Mouse (Mus musculus): ENCODE data around the gene Cd274.
"Not testable (repeated sequence)": the region's sequence is repeated elsewhere in the genome, so short reads cannot be mapped to it uniquely, and the experiment has no call there.

Gene Cd274

DNA sequence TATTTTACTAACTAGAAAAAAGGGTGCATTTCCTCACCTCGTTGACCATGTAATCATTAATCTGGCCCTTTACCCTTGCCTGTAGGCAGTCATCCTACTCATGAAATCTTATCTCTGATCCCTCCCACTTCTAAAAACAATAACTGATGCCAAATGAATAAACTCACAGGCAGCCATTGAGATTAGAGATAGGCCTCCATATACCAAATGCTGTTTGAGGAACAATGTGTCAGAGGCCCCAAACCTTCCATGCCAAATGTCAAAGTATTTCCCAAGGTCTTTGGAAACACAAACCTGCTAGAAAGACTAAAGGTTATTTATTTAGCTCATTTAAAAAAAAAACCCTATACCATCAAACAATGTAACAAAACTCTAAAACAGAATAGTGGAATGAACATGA is 29.1 kb downstream of the Cd274 start:
- DNase-seq = no peak

DNA sequence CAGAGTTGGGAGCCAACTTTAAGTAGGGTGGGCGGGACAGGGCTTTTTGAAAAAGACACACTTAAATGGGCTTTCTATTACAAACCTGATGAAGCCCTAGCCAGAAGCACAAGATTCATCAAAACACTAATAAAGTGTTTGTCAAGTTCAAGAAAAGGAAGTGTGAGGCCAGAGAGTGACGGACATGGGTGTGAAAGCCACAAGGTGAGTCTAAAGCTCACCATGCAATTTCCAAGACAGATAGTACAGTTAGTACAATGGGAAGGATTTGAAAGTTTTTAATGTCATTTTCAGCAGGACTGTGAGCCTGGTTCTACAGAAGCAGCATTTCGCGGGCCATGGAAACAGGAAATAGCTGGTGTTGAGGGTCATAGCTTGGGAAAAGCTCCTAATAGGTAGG is 32.5 kb downstream of the Cd274 start:
- no peak for DNase-seq

DNA sequence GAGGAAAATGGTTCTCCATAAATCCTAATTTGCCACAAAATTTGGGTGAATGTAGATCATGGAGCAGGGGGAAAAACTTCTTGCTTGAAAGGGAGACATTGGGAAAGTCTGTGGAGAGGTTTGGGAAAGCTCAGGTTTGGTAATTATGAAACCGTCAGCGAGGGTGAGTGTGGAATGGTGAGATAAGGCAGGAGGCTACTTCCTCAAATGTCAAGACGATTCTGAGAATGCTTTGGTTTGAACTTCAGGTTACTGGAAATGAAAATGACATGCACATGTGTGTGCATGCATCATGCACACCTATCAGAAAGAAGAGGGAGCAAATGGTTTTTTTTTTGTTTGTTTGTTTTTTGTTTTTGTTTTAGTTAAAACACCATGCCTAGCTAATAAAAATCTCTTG is 33.2 kb downstream of the Cd274 start:
- DNase-seq = no peak

DNA sequence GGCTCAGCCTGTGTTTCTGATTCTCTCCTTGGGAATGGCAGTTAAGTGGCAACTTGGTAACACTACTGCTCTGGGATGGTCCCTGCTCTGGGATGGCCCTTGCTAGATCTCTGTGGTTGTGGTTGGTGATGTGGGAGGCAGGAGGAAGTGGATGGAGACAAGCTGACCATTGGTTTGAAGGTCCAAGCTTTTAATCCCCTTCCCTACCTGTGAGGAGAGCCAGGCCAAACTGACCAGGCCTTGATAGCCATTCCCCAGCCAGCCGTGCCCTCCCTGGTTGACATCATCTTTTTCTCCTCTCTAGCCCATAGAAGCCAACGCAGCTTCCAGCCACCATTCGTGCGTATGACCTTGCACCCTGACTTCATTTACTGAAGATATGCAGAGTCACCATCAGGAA is 35.4 kb downstream of the Cd274 start:
- no peak for DNase-seq

DNA sequence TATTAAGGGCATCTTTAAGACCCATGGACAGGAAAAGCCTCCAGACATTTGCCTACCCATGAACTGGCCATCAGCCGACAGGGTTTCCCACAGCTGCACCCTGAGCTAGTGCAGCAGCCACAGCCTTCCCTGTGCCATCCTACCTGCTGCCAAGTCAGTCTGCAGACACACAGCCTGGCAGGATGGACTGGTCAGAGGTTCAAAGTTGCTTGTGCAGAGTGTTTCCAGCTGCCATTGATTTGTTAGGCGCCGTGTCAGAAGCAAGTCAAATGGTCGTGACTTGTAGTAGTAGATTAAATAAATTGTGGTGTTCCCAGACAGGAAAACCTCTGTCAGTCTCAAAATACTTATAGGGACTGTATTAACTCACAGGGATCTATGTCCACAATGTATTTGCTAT is 36.0 kb downstream of the Cd274 start:
- DNase-seq = no peak

DNA sequence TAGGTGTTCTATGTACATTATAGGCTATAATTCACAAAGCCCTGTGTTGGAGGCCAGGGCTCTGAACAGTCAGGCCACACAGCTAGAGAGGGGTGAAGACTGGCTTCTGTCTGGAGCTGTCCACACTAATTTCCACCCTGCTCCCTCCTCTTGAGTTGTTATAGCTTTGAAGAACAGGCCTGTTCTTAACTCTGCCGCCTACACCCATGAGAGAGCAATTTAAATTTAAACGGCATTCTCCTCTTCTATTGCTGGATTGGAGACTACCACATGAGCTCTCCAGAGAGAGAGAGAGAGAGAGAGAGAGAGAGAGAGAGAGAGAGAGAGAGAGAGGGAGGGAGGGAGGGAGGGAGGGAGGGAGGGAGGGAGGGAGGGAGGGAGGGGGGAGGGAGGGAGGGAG is 38.1 kb downstream of the Cd274 start:
- no peak for DNase-seq

DNA sequence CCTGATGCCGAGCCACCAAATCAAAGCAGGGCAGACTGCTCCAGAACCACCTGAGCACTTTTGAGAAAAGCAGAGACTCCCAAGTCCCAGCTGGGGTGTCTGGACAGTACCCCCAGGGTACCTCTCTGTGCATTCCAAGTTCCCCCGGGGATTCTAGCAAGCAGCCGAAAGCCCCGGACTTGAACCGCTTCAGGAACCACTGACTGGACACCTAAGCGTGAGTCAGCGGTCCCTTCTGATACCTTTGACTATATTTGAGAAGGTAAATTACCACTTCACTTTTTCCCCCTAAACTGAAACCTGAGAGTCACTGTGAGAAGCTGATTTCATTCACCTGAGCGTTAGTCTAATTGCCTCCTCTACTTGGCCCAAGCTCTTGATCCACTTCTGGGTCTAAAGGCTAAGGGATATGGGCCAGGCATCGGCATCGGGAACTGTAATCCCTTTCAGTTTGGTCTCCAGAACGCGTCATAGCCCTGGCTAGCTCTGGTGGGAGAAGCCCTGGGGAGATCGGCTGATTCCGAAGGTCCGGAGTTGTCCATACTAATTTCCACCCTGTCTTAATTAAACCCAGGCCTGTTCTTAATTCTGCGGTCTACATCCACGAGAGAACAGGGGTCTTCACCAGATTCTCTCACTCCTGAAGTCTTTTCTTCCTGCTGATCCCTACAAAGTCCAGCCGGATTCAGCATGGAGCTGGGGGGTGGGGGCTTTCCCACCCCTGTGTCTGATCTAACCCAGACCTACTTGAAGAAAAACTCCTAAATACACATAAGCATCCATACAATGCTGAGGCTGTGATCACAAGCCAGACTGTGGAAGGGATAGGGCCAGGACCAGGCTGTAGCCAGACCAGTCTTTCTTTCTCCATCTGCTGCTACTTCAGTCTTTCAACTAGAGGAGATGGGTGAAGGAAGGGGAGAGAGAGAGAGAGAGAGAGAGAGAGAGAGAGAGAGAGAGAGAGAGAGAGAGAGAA is 39.1 kb downstream of the Cd274 start:
- DNase-seq = no peak

DNA sequence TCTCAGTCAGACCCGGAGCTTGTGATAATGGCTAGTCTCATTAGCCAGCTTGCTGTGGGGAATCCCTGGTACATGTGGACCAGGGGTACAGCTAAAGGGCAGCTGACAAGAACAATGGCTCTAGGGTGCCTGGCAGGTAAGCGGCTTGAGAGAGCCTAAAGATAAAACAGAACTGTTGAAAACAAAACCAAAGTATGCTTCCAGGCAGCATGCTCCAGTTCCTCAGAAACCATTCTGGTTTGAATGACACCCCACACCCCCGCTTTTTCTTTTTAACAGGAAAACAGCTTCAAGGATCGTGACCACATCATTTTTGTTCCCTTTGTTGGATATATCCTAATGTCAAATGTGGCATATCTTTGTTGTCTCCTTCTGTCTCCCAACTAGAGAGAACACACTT is 43.4 kb downstream of the Cd274 start, which contains the start of gene Pdcd1lg2:
Pdcd1lg2 (plus strand) TSS at position 301 of the 400 bp plus-strand sequence.
- no peak for DNase-seq

DNA sequence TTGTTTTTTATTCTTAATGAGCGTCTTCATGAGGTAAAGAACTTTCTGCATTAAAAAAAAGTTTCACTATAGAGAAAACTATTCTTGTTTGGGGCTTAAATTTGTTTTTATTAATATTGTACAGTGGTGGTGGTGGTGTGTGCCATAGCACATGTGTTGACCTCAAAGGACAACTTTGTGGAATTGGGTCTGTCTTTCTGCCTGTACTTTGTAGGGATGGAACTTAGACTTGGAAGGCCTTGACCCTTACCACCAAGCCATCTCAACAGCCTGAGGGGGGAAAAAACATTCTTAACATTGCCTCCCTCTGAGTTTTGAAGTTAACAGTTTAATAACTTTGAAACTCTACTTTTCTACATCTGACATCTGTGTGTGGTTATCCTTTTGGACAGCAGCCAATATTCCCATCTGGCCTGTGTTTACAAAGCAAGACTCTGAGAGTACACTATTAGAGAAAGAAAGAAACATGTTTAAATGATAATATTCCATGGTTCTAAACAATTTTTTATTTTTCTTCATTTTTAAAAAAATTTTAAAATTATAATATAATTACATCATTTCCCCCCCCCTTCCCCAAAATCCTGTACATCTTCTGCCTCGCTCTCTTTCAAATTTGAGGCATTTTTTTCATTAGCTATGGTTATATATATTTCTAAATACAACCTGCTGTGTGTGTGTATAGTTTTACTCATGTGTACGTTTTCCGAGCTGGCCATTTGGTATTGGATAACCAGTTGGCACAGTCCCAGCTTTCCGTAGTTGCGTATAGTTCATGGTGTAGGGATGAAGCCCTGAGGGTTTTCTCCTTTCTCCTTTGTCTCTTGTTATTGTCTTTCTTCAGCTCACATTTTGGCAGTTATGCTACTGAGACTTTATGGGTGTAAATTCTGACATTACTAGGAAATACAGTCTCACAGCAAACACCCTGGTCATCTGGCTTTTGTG is 45.5 kb downstream of the Cd274 start:
- no peak for DNase-seq

DNA sequence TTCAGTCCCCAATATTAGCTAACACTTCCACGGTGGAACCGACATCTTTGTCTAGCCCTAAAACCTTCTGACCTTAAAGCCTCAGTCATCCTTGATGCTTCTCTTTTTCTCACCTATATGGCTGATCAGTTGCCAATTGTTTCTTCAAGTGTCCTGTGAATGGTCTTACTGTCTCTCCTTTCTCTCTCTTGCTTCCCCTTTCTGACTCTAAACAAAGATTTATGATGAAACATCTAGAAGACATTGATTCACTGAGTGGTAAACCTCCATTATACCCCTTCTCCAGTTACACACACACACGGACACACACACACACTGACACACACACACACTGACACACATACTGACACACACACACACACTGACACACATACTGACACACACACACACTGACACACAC is 47.3 kb downstream of the Cd274 start:
- no peak for DNase-seq

DNA sequence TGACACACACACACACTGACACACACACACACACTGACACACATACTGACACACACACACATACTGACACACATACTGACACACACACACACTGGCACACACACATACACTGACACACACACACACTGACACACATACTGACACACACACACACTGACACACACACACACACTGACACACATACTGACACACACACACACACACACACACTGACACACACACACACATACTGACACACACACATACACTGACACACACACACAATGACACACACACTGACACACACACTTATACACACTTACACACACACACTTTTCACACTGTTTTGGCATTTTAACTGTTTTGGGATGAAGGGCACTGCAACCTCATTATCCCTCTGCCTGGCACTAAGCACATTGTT is 47.7 kb downstream of the Cd274 start:
- DNase-seq = not testable (repeated sequence)

DNA sequence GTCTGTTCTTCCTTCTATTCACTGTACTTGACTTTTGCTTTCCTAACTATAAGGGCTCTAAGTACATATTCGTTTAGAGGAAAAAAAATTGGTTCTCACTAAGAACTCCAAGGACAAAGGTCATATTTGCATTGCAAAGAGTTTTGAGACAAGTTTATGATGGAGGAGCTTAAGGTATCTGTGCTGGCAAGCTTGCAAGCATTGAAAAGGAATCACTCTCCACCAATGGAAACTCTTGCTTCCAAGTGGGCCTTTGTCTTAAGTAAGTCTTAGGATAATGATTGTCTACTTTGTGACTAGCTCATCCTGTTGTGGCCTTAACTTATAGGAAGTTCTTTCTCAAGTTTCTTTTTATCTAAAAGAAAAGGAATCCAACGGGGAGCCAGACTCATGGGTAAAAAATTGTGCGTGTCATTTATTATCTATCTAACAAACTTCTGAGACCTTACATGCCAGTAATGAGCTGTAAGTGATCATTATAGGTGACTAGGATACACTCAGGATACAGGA is 49.2 kb downstream of the Cd274 start:
- no peak for DNase-seq

DNA sequence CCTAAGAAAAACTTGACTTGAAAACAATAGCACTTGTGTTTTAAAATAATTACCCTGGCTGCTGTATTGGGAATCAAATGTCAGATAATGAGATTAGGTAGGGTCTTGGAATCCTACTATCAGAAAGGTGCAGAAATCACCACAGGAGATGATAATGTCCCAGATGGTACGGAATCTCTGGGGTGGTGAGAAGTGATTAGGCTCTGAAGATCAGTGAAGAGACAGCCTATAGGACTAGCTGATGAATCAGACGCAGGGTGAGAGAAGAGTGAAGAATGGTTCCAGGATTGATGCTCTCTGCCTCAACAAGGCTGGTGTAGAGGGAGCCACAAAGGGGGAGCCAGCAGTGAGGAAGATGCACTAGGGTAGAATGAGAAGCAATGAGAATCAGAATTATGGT is 49.9 kb downstream of the Cd274 start:
- DNase-seq = no peak

DNA sequence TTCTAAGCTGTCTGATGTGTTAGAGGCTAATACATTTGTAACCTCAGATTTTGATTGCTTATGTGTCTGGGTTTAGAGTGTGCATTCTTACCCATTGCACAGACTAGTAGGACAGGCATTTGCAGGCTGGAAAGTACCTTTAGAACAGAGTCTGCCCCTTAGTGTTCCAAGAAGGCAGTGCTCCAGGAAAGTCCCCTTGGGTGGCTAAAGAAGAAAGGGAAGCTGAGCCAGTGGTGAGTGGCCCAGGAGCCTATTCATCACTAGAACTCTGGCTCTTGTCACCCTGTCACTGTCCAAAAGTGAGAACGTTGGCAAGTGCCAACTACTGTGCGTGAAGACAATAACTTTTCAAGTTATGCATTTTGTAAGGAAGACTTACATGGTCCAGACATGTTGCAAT is 50.6 kb downstream of the Cd274 start:
- DNase-seq = no peak

DNA sequence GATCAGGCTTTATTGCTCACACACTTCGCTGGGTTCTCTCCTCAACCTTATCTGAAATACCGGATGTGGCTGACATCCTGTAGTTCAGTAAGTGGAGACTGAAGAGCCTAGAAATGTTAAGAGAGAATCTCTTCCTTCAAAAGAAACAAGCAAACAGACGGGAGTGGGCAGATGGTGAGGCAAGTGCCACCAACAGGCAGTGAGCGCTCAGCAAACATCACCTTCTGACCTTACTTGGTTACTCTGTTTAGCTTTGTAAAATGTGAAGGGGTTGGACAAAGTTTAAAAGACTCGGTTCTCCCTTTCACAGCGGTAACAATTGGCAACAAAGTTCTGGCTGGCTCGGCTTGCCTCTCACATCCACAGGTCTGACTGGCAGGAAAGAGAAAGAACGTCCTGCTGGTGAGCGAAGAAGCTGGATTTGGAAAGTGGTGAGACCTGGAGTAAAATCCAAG is 51.4 kb downstream of the Cd274 start:
- no peak for DNase-seq

DNA sequence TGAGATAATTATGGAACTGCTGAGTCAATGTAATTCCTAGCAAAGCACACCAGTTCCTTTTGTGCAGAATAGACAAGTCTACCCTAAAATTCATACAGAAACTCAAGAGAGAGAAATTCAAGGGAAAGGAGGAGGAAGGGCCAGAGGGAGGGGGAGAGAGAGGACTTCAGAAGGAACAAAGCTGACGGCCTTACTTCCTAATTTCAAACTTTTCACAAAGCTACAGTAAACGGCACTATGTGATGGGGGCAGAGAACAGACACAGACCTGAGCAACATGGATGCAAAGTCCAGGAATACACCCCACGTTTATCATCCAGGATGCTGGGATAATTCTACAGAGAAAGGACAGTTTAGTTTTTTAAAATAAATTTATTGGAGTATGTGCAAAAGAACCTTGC is 52.3 kb downstream of the Cd274 start:
- DNase-seq = no peak

DNA sequence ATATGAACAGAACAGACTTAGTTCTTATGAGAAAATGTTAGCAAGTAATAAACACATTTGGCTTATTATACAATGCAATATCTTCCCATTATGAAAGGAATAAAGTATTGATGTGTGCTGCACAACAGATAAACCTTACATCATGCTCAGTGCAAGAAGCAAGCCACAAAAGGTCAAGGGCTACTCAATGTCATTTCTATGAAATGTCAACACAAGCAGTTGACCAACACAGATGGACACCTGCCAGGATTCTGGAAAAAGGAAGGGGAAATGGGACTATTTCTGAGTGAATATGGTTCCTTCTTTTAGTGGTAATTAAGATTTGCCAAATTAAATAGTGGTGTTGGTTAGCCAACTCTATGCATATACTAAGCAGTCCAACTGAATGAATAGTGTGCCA is 52.7 kb downstream of the Cd274 start:
- DNase-seq = no peak

DNA sequence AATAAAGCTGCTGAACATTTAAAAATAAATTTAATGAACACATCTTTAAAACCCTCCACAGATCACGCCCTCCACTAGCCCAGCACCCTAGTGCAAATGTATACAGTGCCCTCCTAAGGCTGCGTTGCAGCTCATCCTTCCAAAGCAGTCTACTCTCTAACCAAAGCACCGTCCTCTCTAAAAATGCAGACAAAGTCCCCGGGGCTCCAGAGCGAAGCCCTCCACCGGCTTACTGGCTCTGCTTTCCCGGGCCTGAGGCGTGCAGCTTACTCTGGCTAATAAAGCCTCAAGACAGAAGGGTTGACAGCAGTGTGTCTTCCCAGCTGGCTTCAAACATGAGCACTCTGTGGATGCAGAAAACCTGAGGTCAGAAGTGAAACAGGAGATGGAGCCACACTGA is 53.1 kb downstream of the Cd274 start:
- no peak for DNase-seq

DNA sequence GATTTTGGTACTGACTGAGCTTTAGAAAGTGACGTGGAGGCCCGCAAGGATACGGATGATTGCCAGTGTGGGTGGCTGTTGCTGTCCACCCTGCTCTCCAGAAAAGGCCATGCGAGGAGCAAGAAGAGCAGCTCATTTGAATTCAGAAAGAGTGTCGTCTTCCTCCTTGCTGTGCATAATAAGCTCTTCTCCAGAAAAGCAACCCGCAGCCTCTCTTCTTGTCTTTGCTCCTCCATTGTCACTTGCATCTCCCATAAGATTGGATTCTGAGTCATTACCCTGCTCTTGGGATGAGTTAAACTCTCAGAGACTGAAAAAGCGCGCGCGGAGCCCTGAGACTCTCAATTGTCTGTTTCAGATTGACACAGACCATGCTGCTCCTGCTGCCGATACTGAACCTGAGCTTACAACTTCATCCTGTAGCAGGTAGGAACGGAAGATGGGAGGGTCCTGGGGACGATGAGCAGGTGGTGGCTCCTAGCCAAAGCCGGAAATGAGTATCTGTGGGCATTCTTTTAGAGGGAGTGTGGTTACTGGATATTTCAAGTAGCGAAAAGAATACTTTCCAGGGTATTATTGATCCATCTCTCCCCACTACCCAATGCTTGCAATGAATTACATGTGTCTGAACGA is 54.9 kb downstream of the Cd274 start:
- no peak for DNase-seq

DNA sequence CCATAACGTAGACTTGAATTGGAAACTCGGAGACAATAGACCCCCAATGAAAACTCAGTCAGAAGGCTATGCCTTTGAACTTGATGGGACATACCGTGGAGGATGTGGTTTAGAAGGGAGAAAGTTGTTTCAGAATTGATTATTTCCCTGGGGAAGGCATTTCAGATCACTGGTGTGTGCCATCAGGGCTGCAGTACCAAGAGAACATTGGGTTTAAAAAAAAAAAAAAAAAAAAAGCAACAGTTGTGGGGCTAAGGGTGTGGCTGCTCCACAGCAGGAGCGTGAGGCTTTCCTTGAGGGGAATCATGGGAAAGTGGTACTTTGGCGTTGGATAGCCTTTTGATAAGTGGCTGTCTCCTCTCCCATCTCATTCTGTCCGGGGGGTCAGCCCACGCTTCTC is 55.5 kb downstream of the Cd274 start:
- no peak for DNase-seq

DNA sequence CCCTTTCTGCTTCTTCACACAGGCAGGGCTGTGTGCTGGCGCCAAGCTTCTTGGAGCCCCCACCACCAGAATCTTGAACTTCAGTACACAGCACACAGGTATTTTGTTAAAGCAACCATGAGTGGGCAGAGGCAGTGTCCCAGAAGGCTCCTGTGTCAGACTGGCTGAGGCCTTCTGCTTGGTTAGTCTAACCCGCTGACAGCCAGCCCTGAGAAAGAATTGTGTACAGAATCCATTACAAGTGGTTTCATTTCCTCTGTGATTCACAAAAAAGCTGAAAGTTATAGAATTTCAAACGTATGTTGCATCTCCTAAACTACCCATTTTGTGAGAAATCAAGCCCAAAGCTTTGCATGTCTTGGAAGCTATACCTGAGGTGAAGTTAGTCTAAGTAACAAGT is 63.3 kb downstream of the Cd274 start:
- no peak for DNase-seq

DNA sequence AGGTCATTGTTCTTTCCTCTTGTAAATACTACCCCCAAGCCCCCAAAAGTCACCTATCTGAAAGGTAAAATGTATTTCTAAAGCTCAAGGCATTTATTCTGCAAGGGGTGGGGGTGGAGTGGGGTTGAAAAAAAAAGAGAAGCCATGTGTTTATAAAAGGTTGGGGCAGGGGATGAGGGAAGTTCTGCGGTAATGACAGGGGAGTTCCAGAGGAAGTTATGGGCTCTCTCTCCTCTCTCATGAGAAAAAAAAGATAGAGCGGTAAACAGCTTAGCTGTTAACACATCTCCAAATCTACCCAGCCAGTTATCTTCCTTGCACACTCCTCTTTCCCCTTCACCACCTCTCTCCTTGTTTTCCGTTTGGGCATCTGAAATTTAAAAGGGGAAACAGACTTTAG is 63.7 kb downstream of the Cd274 start:
- no peak for DNase-seq
